Mouse (Mus musculus) stomach, postnatal 0 days (tissue): ENCODE results near the gene Hoxa5. TPM values are rescaled to one million over a fixed set of nuclear protein-coding genes. Genes with fewer than 3 reads are reported as not detected.

Source experiments
- ATAC-seq: fragments of 200-750 bp; cut with Nextera tagmentation; 2 replicates; pipeline ENCODE4 v1.8.0; 2017; ENCODE audit not compliant: low FRiP score, low TSS enrichment
- DNase-seq: peaks from one replicate; pipeline ENCODE4 v3.0.0-alpha.2; 2016; ENCODE audit warnings: low spot score
- H3K27ac ChIP-seq: fragments of 300-500 bp; sonication (generic); replicated peaks from 2 replicates; pipeline ENCODE4 v1.5.1; 2014; ENCODE audit warnings: mild to moderate bottlenecking, control low read depth
- H3K27me3 ChIP-seq: fragments of 300-500 bp; sonication (generic); 2 replicates; pipeline ENCODE4 v1.6.1; 2014; ENCODE audit warnings: low read length; ENCODE audit not compliant: control insufficient read depth, insufficient read depth
- H3K36me3 ChIP-seq: fragments of 300-500 bp; sonication (generic); 2 replicates; pipeline ENCODE4 v1.6.1; 2014; ENCODE audit warnings: low read length, mixed read lengths; ENCODE audit not compliant: control insufficient read depth, insufficient read depth
- H3K4me1 ChIP-seq: fragments of 300-500 bp; sonication (generic); replicated peaks from 2 replicates; pipeline ENCODE4 v1.6.1; 2014; ENCODE audit warnings: antibody characterized with exemption; ENCODE audit not compliant: control insufficient read depth, insufficient read depth
- H3K4me2 ChIP-seq: fragments of 300-500 bp; sonication (generic); replicated peaks from 2 replicates; pipeline ENCODE4 v1.6.1; 2014; ENCODE audit warnings: low read depth, mild to moderate bottlenecking, control low read depth, moderate library complexity
- H3K4me3 ChIP-seq: fragments of 300-500 bp; sonication (generic); 2 replicates; pipeline ENCODE4 v1.5.1; 2014; ENCODE audit warnings: low read depth, low read length, control low read depth
- H3K9ac ChIP-seq: fragments of 300-500 bp; sonication (generic); 2 replicates; pipeline ENCODE4 v1.6.1; 2014; ENCODE audit warnings: mild to moderate bottlenecking, low read length, control low read depth, mixed read lengths
- H3K9me3 ChIP-seq: fragments of 300-500 bp; sonication (generic); 2 replicates; pipeline ENCODE4 v1.6.1; 2016; ENCODE audit warnings: low read length; ENCODE audit not compliant: control insufficient read depth
- CTCF ChIP-seq: IDR thresholded peaks from 2 replicates; pipeline ENCODE4 v1.5.1; 2016; ENCODE audit warnings: antibody characterized with exemption, low read depth, mild to moderate bottlenecking, moderate library complexity
- EP300 ChIP-seq: optimal IDR thresholded peaks from 2 replicates; pipeline ENCODE3; 2016; ENCODE audit warnings: antibody characterized with exemption
- WGBS: fragments of 180-500 bp; shearing (Covaris S2); extraction: QIAGEN DNeasy Blood & Tissue Kit; methylation state at CpG from one replicate; pipeline ENCODE4 v1.1.7; 2014; 5-methylcytosine and 5-hydroxymethylcytosine counted together
- polyA plus RNA-seq: library from polyadenylated mRNA; unstranded; fragments of >200 nt; fragmentation: Nextera tagmentation; extraction: Ambion mirVana; gene quantifications from 2 replicates; pipeline ENCODE4 v1.2.1, GENCODE M21; 2015

Gene Hoxa5
- polyA plus RNA-seq, 1 experiment from 2014 or later, result 8.4 TPM

DNA sequence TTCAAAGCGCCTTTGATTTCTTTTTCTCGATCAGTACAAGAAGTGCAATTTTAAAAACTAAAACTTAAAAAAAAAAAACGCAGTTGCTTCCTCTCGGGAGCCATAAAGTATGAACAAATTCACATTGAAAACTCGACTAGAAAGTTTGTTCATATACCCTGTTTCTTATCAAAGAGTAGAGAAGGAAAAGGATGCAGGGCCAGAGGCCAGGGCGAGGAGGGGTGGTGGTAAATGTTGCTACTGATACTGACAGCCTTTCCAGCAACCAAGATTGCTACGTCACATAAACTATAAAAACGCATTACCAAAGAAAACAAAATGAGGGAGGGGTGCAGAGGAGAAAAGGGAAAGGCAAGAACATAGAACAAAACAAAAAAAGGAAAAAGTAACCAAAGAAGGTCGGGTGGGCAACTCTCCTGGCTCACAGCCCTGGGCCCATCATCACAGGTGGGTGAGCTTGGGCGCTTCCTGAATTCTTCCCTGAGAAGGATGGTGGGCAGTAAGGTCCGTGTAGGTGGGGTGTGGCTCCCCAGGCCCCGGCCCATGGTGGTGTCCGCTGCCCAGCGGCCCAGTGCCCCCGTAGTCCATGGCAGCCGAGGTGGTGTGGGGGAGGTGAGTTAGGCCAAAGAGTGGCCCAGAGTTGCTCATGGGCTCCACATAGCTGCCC is 34.8 kb downstream of the Hoxa5 start:
- H3K27me3 ChIP-seq, result no peaks in the 10 kb centered on the region
- ATAC-seq, result no peak
- peak overlapping the region; percentile 97 for H3K27ac ChIP-seq
- no peaks in the 10 kb centered on the region for H3K9me3 ChIP-seq
- H3K4me3 ChIP-seq, result peak overlapping the region; percentile 65
- H3K36me3 ChIP-seq, result 0 out of 2 replicates have a peak, but pooled peaks cover 2% of the 10 kb centered on the region
- H3K4me1 ChIP-seq, result peaks cover 4% of the 10 kb centered on the region; the same call in 1 of the 2 replicates
- TF ChIP-seq EP300 (no peak), CTCF (no peak)
- 30% methylated on average over 16 of the region's 16 CpGs for WGBS
- DNase-seq, result no peak
- peak overlapping the region; percentile 66 for H3K9ac ChIP-seq
- H3K4me2 ChIP-seq, result peak overlapping the region; percentile 62

DNA sequence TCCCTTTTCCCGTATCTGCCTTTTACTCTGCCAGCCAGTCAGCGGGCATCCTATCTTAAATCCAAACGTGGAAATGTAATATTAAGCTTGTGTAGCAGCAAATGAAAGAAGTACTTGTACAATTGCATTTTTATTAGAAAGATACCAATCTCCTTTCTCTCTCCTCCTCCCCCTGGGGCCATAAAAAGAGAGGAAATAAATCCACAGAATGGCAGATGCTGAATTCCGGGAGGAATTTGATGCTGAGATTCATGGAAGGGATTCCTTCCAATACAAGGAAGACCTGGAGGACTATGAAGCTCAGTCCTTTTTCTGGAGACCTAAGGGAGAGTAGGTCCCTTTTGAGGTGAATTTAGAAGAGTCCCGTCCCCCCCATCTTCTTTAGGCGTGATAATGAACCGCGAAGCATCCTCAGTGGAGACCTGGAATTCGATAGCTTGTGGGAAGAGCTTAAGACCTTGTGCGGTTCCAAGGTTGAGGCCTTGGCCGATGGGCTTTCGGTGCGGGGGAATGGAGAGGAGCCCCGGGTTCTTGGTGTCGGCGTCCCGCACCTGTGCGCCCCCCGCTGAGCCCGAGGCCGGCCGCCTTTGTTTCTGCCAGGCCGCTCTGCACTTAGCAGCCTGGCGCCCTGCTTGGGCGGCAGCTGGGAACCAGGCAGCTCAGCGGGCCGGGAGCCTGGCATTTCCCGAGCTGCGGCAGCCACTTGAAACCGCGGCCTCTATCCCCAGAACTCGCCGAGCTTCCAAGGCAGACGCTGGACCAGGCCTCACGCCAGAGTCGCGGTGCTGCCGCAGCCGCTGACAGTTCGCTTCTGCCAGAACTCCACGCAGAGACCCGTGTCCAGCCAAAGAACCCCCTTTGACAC is 36.0 kb downstream of the Hoxa5 start:
- peak overlapping the region; percentile 89 for H3K9ac ChIP-seq
- H3K4me1 ChIP-seq, result peaks cover 4% of the 10 kb centered on the region; the same call in 1 of the 2 replicates
- WGBS, result 14% methylated on average over 39 of the region's 42 CpGs
- no peaks in the 10 kb centered on the region; the same call in 1 of the 2 replicates for H3K27me3 ChIP-seq
- ATAC-seq (no peak), DNase-seq (no peak)
- H3K9me3 ChIP-seq, result no peaks in the 10 kb centered on the region
- peak overlapping the region; percentile 65 for H3K4me3 ChIP-seq
- TF ChIP-seq EP300 (no peak), CTCF (no peak)
- H3K4me2 ChIP-seq, result peak overlapping the region; percentile 77
- H3K27ac ChIP-seq, result peak overlapping the region; percentile 96
- 0 out of 2 replicates have a peak, but pooled peaks cover 2% of the 10 kb centered on the region for H3K36me3 ChIP-seq

DNA sequence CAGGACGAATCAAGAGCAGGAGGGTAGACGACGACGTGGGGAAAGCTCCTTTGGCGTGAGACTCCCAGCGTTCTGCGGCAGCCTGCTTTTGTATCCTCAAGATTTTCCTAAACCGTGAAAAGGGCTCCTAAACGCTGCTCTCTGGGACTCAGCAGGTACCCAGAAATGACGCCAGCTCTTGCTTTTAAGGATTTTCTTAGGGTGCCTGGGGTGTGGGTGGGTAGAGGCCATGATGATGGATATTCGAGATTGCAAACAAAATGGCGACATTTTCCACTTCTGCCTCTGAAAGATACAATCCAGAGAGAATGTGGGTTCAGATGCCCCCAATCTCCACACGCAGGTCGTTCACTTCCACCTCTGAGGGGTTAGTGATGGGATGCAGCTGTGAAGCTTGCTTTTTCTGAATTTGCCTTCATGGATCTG is 36.6 kb downstream of the Hoxa5 start:
- 28% methylated on average over 14 of the region's 14 CpGs for WGBS
- DNase-seq (no peak), ATAC-seq (no peak)
- peak overlapping the region; percentile 77 for H3K4me2 ChIP-seq
- H3K9ac ChIP-seq, result peak overlapping the region; percentile 89
- H3K27ac ChIP-seq, result peak overlapping the region; percentile 96
- H3K4me3 ChIP-seq, result peak overlapping the region; percentile 65
- H3K27me3 ChIP-seq, result no peaks in the 10 kb centered on the region; the same call in 1 of the 2 replicates
- peaks cover 4% of the 10 kb centered on the region; the same call in 1 of the 2 replicates for H3K4me1 ChIP-seq
- no peaks in the 10 kb centered on the region for H3K9me3 ChIP-seq
- TF ChIP-seq CTCF (no peak), EP300 (no peak)
- 0 out of 2 replicates have a peak, but pooled peaks cover 2% of the 10 kb centered on the region for H3K36me3 ChIP-seq

DNA sequence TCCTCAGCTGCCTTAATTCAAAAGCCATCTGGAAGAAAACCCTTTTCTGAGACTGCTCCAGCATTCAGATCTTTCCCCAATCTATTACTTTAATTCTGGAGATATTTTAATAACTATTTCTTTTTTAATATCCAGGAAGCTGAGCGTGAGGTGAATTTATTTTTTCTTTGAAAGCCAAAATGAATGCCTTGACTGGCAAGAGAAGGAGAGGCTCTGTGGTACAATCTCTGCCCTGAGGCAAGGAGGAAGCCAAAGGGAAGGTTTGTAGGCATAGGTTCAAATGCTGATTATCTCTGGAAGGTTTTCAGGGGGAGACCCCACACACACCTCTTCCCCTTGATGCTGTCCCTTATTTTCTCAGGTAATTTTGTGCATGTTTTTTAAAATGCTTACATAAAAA is 37.2 kb downstream of the Hoxa5 start:
- Histone ChIP-seq H3K27me3 (no peaks in the 10 kb centered on the region; the same call in 1 of the 2 replicates), H3K27ac (peak overlapping the region; percentile 96), H3K36me3 (0 out of 2 replicates have a peak, but pooled peaks cover 2% of the 10 kb centered on the region), H3K4me2 (peak overlapping the region; percentile 77), H3K4me1 (peaks cover 2% of the 10 kb centered on the region; the same call in 1 of the 2 replicates), H3K4me3 (peak overlapping the region; percentile 65), H3K9me3 (no peaks in the 10 kb centered on the region), H3K9ac (peak overlapping the region; percentile 89)
- DNase-seq (no peak), ATAC-seq (no peak)
- TF ChIP-seq CTCF, result no peak
- no peak for TF ChIP-seq EP300
- WGBS, result 41% methylated on average over 1 of the region's 1 CpGs

DNA sequence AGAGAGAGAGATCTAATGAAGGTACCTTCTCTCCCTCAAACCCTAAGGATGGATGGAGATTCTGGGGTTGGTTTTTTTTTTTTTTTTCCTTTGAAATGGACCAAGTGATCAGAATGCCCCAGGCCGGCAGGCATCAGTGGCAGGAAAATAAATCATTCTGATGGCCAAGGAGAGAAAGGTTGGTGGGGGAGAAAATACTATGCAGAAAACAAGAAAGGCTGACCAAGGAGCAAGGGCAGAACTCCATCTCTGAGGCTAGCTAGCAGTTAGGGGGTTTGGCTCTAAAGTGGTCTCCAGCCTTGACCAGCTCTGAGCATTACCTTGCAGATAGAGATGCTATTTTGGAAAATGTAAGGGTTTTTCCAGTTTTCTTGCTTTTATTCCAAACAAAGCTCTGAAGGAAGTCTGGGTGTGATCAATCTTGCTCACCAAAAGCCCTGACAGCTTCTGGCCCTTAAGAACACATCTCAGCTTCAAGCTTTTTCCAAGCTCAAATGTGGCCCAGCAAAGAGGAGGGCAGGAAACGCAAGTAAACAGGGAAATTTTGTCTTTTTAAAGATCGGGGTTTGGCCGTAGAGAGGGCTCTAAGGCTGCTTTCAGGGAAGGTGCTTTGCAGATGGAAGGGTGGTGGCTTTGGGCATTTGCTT is 37.8 kb downstream of the Hoxa5 start:
- Histone ChIP-seq H3K4me2 (peak overlapping the region; percentile 77), H3K27me3 (no peaks in the 10 kb centered on the region; the same call in 1 of the 2 replicates), H3K4me1 (peaks cover 2% of the 10 kb centered on the region; the same call in 1 of the 2 replicates)

More for the DNA sequence above, 37.8 kb downstream of the Hoxa5 start:
- ATAC-seq (no peak), DNase-seq (no peak)
- Histone ChIP-seq H3K36me3 (0 out of 2 replicates have a peak, but pooled peaks cover 2% of the 10 kb centered on the region), H3K4me3 (peak overlapping the region; percentile 65), H3K9me3 (no peaks in the 10 kb centered on the region), H3K9ac (peak overlapping the region; percentile 89), H3K27ac (peak overlapping the region; percentile 96)
- 19% methylated on average over 4 of the region's 4 CpGs for WGBS
- TF ChIP-seq CTCF, result no peak
- no peak for TF ChIP-seq EP300
